Mouse (Mus musculus) cerebellum, adult 11 months (tissue): ENCODE results near the gene Tsnax.

Experiments
- DNase-seq: peaks from one replicate; pipeline ENCODE4 v3.0.0; 2022

Tsnax gene

DNA sequence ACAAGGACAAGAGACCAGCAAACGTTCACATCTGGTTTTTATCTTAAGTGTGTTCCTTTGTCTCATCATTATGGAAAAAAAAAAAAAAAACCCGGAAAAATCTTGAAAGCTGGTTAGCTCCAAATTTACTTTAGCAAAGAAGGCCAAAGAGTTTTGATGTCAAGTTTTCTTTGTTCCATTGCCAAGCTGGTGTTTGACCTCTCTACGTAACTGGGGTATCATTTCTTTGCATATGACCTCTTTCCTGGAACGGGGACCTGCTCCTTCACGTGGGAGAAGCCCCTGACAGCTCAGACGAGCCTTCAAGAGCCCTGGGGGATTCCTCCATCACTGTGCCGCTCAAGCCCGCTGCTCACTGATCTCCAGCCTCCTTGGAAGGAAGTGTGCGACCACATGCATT lies 31.1 kb downstream of the Tsnax start:
- DNase-seq = no peak

DNA sequence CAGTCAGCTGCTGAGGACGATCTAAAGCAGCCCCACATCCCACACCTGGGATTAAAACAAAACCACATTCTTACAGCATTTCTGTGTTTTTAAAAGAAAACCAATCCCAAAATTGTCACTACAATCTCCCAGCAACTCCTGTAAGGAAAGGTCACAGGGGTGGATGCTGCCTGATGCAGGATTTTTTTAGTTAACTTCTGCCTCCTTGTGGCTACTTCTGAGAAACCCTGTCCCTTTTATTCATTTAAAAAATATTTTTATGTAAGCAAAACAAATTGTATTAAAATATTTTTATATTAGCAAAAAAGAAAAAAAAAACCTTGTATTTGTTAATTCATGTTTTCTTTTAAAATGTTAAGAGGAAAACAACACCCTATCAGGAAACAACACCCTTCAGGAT lies 33.0 kb downstream of the Tsnax start:
- no peak for DNase-seq

DNA sequence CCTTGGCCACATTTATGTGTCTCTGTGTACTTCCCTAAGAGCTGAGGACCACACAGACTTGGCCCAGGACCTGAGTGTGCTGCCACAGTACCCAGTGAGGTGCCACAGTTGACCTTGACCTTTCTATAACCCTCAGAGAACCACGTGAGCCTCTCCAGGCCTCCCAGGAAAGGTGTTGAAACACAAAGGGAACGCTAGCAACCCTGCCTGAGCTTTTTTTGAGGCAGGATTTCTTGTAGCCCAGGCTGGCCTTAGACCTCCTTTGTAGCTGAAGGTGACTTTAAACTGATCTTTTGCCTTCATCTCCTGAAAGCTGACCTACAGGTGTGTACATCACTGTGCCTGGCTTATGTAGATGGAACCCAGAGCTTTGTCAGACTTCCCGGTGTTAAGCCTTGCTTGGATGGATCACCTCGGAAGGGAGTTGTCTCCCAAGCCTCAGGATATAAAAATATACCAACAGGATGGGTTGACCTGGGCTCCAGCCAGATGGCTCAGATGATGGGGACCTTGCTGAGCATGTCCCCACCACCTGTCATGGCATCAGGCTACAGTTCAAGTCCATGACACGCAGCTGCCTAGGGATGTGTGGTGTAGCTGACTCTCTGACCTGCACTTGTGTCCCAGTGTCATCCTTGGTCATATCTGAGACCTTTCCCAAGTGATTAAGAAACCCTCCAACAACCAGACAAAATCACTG lies 36.4 kb downstream of the Tsnax start:
- no peak for DNase-seq

GRCm38 (mm10) chr8:125049826-125050225 lies 37.0 kb downstream of the Tsnax start:
- DNase-seq = no peak

DNA sequence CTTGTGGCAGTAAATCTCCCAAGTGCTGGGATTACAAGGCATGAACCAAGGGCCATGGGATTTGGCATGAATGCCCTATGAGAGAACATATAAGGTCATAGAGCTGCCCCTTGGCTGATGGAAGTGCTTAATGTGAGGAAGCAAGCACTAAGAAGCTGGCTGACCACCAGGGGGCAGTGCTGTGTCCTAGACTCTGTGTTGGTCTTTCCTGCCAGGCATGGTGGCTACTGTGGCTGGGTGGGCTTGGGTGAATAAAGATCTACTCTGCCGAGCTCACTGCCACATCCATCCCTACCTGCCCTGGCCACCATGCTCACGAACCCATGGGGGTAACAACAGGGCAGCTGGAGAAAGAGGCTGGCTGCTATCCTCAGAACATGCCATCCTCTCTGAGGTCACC lies 39.2 kb downstream of the Tsnax start:
- peak; percentile 37 for DNase-seq

DNA sequence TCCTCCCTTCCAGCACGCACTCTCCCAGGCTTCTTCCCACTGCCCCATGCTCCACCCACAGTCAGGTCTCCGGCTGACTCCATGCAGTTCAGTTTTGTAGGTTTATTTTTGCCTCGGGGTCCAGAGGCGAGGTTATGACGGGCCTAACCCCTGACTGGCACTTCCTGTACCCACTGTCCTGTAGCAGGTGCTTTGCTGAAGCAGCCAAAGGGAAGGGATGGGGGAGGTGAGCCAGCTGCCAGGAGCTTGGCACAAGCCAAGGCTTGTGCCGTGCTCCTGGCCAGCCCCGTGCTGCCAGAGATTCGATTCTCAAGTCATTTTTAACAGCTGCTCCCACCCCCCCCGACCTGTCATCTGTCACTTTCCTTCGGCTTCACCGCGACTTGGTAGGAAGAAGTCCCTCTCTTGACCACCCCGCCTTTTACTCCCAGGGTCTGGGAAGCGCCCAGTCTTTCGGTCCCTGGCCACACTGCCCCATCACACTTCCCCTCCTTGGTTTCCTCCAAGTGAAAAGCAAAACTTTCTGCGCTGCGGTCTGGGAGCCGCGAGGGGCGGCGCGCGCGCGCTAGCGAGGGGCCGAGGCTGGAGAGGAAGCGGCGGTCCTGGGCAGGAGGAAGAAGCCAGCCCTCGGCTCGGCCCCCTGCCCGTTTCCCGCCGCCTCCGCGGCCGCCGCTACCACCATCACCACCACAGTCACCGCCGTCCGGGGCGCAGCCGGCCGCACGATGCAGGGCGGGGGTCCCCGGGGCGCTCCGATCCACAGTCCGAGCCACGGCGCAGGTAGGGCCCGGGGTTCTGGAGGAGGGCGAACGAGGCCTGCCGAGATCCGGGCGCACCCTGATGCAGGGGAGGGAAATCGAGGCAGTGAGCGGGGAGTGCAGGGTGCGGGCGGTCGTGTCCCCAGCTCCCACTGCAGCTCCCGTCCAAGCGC lies 41.0 kb downstream of the Tsnax start, which contains the start of gene Disc1:
Disc1 (plus strand) TSS at position 691 of the 931 bp plus-strand sequence.
- DNase-seq = no peak

DNA sequence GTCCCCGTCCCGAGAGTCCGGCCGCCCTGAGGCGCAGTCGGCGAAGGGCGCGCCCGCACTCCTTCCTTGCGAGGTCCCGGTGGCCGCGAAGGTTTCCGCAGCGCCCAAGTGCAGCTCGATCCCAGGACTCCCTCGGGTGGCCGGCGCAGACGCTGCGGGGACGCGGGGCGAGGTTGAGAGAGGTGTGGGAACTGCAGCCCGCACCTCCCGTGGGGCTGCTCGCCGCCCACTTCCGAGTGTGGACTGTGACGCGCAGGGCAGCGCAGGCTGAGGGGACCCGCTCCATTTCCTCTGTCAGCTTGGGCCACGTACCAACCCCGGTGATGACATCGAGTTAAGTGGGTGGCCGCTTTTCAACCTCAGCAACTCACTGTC lies 41.6 kb downstream of the Tsnax start:
- DNase-seq = no peak

- no peak for DNase-seq
These were observed 48.1 kb downstream of the Tsnax start for GRCm38 (mm10) chr8:125060904-125061303.

DNA sequence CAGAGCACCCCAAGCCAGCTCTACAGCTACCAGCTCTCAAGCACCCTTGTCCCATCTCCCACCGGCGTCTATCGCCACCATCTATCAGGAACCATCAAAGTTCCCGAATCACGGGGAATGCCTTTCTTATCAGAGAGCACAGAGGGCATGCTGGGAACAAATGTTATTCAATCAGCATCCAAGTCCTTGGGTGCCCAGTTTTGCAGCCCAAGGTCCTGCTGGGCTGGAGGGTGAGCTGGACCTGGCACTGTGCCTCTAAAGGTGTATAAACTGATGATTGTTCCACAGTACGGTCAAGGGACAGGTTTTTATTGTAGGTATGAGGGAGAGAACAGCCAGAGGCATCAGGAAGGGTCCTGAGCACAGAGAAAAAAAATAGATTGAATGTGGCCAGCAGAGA lies 52.8 kb downstream of the Tsnax start:
- DNase-seq = no peak

DNA sequence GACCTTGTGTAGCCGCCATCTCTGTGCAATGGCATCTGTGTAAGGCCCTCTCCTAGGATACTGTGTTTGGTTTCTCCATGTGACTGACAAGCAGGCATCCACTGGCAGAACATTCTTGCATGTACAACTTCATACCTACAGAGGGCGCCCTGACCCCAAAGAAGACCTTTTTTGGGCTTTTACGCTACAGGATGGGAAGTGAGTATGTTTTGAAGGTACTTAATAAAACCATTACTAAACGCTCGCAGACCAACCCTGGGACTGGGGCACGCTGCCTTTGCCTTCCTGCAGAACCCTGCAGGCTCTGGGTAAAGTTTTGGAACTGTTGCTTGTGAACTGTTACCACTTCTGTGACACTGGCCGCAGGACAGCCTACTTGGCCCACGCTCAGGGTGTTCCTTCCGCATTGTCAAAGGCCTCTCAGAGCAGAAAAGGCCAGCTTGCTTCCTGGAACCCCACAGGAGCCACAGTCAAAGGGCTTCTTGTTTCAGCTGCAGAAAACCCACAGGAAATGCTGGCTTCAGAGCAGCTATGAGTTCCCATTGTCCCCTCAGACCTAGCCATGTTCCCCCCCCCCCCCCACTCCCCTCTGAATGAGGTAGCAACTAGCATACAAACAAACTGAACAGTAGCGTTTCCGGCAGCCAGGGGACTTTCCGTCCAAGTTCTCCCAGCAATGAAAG lies 54.3 kb downstream of the Tsnax start:
- peak; percentile 43 for DNase-seq

- no peak for DNase-seq
These were observed 54.8 kb downstream of the Tsnax start for GRCm38 (mm10) chr8:125067596-125067960.

GRCm38 (mm10) chr8:125068146-125068905 lies 55.5 kb downstream of the Tsnax start:
- DNase-seq = no peak

- DNase-seq = no peak
These were observed 56.5 kb downstream of the Tsnax start for GRCm38 (mm10) chr8:125069304-125069703.

- DNase-seq = no peak
These were observed 56.9 kb downstream of the Tsnax start for GRCm38 (mm10) chr8:125069733-125070132.

DNA sequence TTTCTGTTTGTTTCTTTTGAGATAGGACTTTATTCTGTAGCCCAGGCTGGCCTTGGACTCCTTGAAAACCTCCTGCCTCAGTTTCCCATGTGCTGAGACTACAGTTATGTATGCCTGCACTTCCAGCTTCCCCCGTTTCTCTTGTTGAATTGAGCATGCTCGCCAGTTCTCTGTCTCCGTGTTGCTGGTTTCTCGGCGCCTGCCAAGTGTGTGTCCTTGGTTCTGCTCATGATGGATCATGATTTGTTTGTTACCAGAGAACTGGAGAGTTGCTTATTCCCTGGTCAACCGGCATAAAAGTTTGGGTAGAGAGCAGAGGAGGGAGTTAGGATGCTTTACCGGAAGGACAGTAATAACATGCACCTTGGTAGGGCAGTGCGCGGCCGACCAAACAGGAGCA lies 61.3 kb downstream of the Tsnax start:
- no peak for DNase-seq

- no peak for DNase-seq
These were observed 61.8 kb downstream of the Tsnax start for GRCm38 (mm10) chr8:125074581-125074980.

GRCm38 (mm10) chr8:125075389-125075788 lies 62.6 kb downstream of the Tsnax start:
- no peak for DNase-seq

GRCm38 (mm10) chr8:125077326-125077725 lies 64.5 kb downstream of the Tsnax start:
- DNase-seq = no peak

- DNase-seq = peak; percentile 93
These were observed 66.1 kb downstream of the Tsnax start for GRCm38 (mm10) chr8:125078771-125079384.

DNA sequence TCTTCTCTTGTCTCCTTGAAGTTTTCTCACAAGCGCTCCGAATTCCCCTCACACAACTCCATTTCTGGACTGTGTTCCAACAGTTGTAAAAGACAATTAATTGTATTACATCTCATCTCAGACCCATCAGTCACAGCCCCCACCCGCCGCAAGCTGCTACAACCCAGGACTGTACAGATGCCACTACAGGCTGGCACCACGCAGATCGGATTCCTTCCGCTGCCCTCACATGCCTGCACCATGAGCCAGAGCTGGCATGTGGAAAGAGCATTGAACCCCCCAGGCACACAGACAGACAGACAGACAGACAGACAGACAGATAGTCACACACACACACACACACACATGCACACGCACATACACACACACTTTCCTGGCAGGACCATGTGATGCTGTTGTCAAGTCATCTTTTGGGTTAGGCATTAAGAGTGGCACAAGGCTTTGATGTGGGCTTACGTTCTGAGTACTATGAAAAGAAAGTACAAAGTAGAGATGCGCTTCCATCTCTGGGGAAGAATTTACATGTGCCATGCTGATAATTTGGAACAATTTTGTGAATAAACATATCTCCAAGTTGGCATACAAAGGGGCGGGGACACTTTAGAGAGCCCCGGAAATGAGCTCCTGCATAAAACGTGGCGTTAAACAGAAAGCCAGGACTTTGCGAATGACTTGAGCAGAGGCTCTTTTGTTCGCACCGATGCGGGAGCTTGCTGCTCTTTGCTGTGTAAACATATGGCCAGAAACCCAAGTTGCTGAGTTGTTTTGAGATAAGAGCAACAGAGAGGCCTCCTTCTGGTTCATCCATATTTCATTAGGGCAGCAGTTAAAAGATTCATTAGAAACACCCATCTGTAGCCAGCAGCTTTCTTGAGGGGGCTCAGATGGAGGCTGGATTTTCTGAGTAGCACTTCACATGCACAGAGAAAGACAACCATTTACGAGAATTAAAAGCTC lies 67.9 kb downstream of the Tsnax start:
- no peak for DNase-seq

DNA sequence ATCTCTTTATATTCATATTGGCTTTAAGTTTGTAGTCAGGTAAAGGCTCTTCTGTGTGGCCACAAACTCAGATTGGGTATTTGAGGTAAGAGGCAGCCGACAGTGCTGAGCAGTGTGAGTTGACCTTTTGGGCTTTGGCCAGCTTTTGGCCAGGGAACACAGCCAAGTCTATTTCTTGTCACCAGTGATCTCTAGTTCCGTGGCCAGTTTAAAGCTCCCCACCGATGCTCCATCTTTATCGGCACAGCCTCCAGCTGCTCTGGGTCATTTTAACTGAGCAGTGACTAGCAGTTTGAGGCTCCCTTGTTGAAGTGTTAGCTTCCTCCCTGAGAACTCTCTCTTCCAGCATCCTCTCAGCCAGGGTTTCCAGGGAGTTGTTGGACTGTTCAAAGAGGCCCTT lies 70.9 kb downstream of the Tsnax start:
- peak; percentile 67 for DNase-seq
